Mouse (Mus musculus) lung, postnatal 0 days (tissue): Measurements from ENCODE around the gene Wdr62. TPM values are rescaled to one million over a fixed set of nuclear protein-coding genes. Genes with fewer than 3 reads are reported as not detected.

Experiments
- ATAC-seq: fragments of 200-750 bp; cut with Nextera tagmentation; 2 replicates; pipeline ENCODE4 v1.8.0; 2017; ENCODE audit warnings: moderate library complexity
- DNase-seq: peaks from one replicate; pipeline ENCODE4 v3.0.0-alpha.2; 2016; ENCODE audit warnings: low spot score
- H3K27ac ChIP-seq: fragments of 300-500 bp; sonication (generic); 2 replicates; pipeline ENCODE4 v1.5.1; 2014; ENCODE audit warnings: antibody characterized with exemption, mild to moderate bottlenecking, low read length, mixed read lengths
- H3K27me3 ChIP-seq: fragments of 300-500 bp; sonication (generic); replicated peaks from 2 replicates; pipeline ENCODE4 v1.6.1; 2014; ENCODE audit warnings: low read length, mixed read lengths; ENCODE audit not compliant: insufficient read depth
- H3K36me3 ChIP-seq: fragments of 300-500 bp; sonication (generic); 2 replicates; pipeline ENCODE4 v1.6.1; 2014; ENCODE audit warnings: low read length, mixed read lengths; ENCODE audit not compliant: insufficient read depth
- H3K4me1 ChIP-seq: fragments of 300-500 bp; sonication (generic); 2 replicates; pipeline ENCODE4 v1.6.1; 2014; ENCODE audit warnings: antibody characterized with exemption, low read depth, low read length, mixed read lengths; ENCODE audit not compliant: insufficient read depth
- H3K4me2 ChIP-seq: fragments of 300-500 bp; sonication (generic); replicated peaks from 2 replicates; pipeline ENCODE4 v1.6.1; 2014; ENCODE audit warnings: low read depth, mild to moderate bottlenecking, low read length, moderate library complexity, mixed read lengths
- H3K4me3 ChIP-seq: fragments of 300-500 bp; sonication (generic); 2 replicates; pipeline ENCODE4 v1.5.1; 2014; ENCODE audit warnings: low read depth, low read length
- H3K9ac ChIP-seq: fragments of 300-500 bp; sonication (generic); replicated peaks from 2 replicates; pipeline ENCODE4 v1.6.1; 2014; ENCODE audit warnings: low read depth, mild to moderate bottlenecking
- H3K9me3 ChIP-seq: fragments of 300-500 bp; sonication (generic); 2 replicates; pipeline ENCODE4 v1.6.1; 2016; ENCODE audit warnings: low read length, mixed read lengths
- CTCF ChIP-seq: IDR thresholded peaks from 2 replicates; pipeline ENCODE4 v1.5.1; 2016; ENCODE audit warnings: antibody characterized with exemption, mild to moderate bottlenecking
- EP300 ChIP-seq: IDR thresholded peaks from 2 replicates; pipeline ENCODE4 v1.6.1; 2016; ENCODE audit warnings: antibody characterized with exemption, mild to moderate bottlenecking, control low read depth
- WGBS: fragments of 180-500 bp; shearing (Covaris S2); extraction: QIAGEN DNeasy Blood & Tissue Kit; methylation state at CpG from one replicate; pipeline ENCODE4 v1.1.7; 2014; 5-methylcytosine and 5-hydroxymethylcytosine counted together
- polyA plus RNA-seq: library from polyadenylated mRNA; unstranded; fragments of >200 nt; fragmentation: Nextera tagmentation; extraction: Ambion mirVana; gene quantifications from 2 replicates; pipeline ENCODE4 v1.2.1, GENCODE M21; 2015

The Wdr62 gene
- polyA plus RNA-seq, 1 experiment from 2014 or later, result 2.7 TPM

- no peaks in the 10 kb centered on the region for H3K27me3 ChIP-seq
- WGBS, result 1% methylated on average over 26 of the region's 26 CpGs
- no peak for TF ChIP-seq CTCF
- TF ChIP-seq EP300, result no peak
- H3K36me3 ChIP-seq, result peaks cover 13% of the 10 kb centered on the region; the same call in 1 of the 2 replicates
- H3K4me3 ChIP-seq, result peak overlapping the region; percentile 73
- H3K9ac ChIP-seq, result peak overlapping the region; percentile 68
- ATAC-seq, result peak; percentile 19
- peak overlapping the region; percentile 91 for H3K27ac ChIP-seq
- no peaks in the 10 kb centered on the region for H3K9me3 ChIP-seq
- peak overlapping the region; percentile 89 for H3K4me2 ChIP-seq
- peaks cover 12% of the 10 kb centered on the region for H3K4me1 ChIP-seq
- DNase-seq, result peak; percentile 78
These were observed 86.0 kb downstream of the Wdr62 start for GRCm38 (mm10) chr7:30194101-30194831.

- Histone ChIP-seq H3K36me3 (peaks cover 19% of the 10 kb centered on the region), H3K27me3 (no peaks in the 10 kb centered on the region), H3K4me3 (peak overlapping the region; percentile 73), H3K4me1 (peaks cover 12% of the 10 kb centered on the region), H3K9me3 (no peaks in the 10 kb centered on the region), H3K9ac (peak overlapping the region; percentile 68; the same call in 1 of the 2 replicates), H3K27ac (peak overlapping the region; percentile 91), H3K4me2 (peak overlapping the region; percentile 89)
- 1% methylated on average over 22 of the region's 26 CpGs for WGBS
- ATAC-seq (peak; percentile 66), DNase-seq (peak; percentile 88)
- no peak for TF ChIP-seq EP300
- TF ChIP-seq CTCF, result no peak
These were observed 86.6 kb downstream of the Wdr62 start for GRCm38 (mm10) chr7:30193581-30194100.

GRCm38 (mm10) chr7:30193013-30193412, 87.2 kb downstream of the Wdr62 start:
- no peak for ATAC-seq
- DNase-seq, result peak; percentile 32
- no peak overlapping the region for H3K9ac ChIP-seq
- H3K4me2 ChIP-seq, result peak overlapping the region; percentile 89
- peaks cover 22% of the 10 kb centered on the region for H3K36me3 ChIP-seq
- H3K27ac ChIP-seq, result no peak overlapping the region
- no peaks in the 10 kb centered on the region for H3K27me3 ChIP-seq
- TF ChIP-seq CTCF, result no peak
- TF ChIP-seq EP300, result no peak
- no peaks in the 10 kb centered on the region for H3K9me3 ChIP-seq
- WGBS, result 39% methylated on average over 9 of the region's 9 CpGs
- H3K4me3 ChIP-seq, result no peak overlapping the region; the same call in 1 of the 2 replicates
- peaks cover 12% of the 10 kb centered on the region for H3K4me1 ChIP-seq

DNA sequence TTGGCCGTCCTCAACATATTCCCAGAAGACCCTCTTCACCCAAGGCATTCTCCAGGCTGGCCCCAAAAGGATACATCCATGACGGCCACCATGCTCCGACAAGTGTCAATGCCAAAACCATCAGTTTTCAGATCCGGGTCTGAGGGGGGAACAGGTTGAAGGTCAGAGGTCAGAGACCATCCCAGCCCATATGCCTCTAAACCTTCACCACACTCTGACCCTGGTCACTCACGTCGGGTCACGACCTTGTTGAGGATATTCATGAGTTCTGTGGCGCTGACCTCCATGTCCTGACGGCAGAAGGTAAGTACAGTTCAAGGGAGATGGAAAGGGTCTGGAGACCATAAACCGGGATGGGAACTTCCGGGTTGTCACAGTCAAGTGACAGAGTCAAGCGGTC, 88.1 kb downstream of the Wdr62 start:
- TF ChIP-seq CTCF (no peak), EP300 (no peak)
- Histone ChIP-seq H3K27me3 (no peaks in the 10 kb centered on the region), H3K9me3 (no peaks in the 10 kb centered on the region), H3K9ac (no peak overlapping the region), H3K36me3 (peaks cover 31% of the 10 kb centered on the region), H3K4me1 (peaks cover 12% of the 10 kb centered on the region), H3K4me3 (no peak overlapping the region), H3K4me2 (no peak overlapping the region), H3K27ac (no peak overlapping the region)
- ATAC-seq (no peak), DNase-seq (no peak)
- 90% methylated on average over 12 of the region's 12 CpGs for WGBS

Other genes starting within 250 kb of the Wdr62 start
- gene Zfp14, start 229.0 kb downstream of the Wdr62 start, polyA plus RNA-seq, result 2.3 and 2.4 TPM in 2 replicates
- 3.8 and 4.0 TPM in 2 replicates for gene Zfp82, start 207.5 kb downstream of the Wdr62 start, polyA plus RNA-seq
- gene Gm26920, start 190.0 kb downstream of the Wdr62 start, polyA plus RNA-seq, result 0.07 TPM in 1 of 2 replicates, not detected in the other
- gene Zfp566, start 189.9 kb downstream of the Wdr62 start, polyA plus RNA-seq, result 4.8 and 5.2 TPM in 2 replicates
- gene Zfp260, start 185.6 kb downstream of the Wdr62 start, polyA plus RNA-seq, result 58.4 and 61.0 TPM in 2 replicates
- gene Zfp382, start 158.5 kb downstream of the Wdr62 start, polyA plus RNA-seq, result 3.5 and 3.7 TPM in 2 replicates
- 6.0 and 6.9 TPM in 2 replicates for gene Zfp146, start 110.7 kb downstream of the Wdr62 start, polyA plus RNA-seq
- 18.7 and 18.8 TPM in 2 replicates for gene Cox7a1, start 96.3 kb downstream of the Wdr62 start, polyA plus RNA-seq
- gene Capns1, start 81.6 kb downstream of the Wdr62 start, polyA plus RNA-seq, result 118 and 120 TPM in 2 replicates
- 122 and 144 TPM in 2 replicates for gene Polr2i, start 48.5 kb downstream of the Wdr62 start, polyA plus RNA-seq
- 142 and 143 TPM in 2 replicates for gene Tbcb, start 48.1 kb downstream of the Wdr62 start, polyA plus RNA-seq
- gene Ovol3, start 44.7 kb downstream of the Wdr62 start, polyA plus RNA-seq, result 0.27 TPM in 1 of 2 replicates, not detected in the other
- gene Thap8, start 325 bp downstream of the Wdr62 start, polyA plus RNA-seq, result 0.37 and 0.81 TPM in 2 replicates
- 4.3 and 5.0 TPM in 2 replicates for gene Clip3, start 11.3 kb upstream of the Wdr62 start, polyA plus RNA-seq
- 60.6 and 78.2 TPM in 2 replicates for gene Alkbh6, start 28.3 kb upstream of the Wdr62 start, polyA plus RNA-seq
- 13.1 and 17.2 TPM in 2 replicates for gene Syne4, start 34.4 kb upstream of the Wdr62 start, polyA plus RNA-seq
- gene E130208F15Rik, start 41.3 kb upstream of the Wdr62 start, polyA plus RNA-seq, result not detected in 2 replicates
- 17.6 and 20.0 TPM in 2 replicates for gene Sdhaf1, start 43.5 kb upstream of the Wdr62 start, polyA plus RNA-seq
- 2.0 and 2.8 TPM in 2 replicates for gene Lrfn3, start 82.4 kb upstream of the Wdr62 start, polyA plus RNA-seq
- 209 and 244 TPM in 2 replicates for gene Tyrobp, start 133.3 kb upstream of the Wdr62 start, polyA plus RNA-seq
- gene Hcst, start 139.4 kb upstream of the Wdr62 start, polyA plus RNA-seq, result 7.2 and 9.4 TPM in 2 replicates
- 1.9 and 2.5 TPM in 2 replicates for gene Nfkbid, start 141.3 kb upstream of the Wdr62 start, polyA plus RNA-seq
- gene Aplp1, start 165.1 kb upstream of the Wdr62 start, polyA plus RNA-seq, result 6.8 and 8.1 TPM in 2 replicates
- gene Kirrel2, start 177.3 kb upstream of the Wdr62 start, polyA plus RNA-seq, result not detected in 2 replicates
- 0.12 TPM in 2 replicates for gene Nphs1, start 177.9 kb upstream of the Wdr62 start, polyA plus RNA-seq
- gene Prodh2, start 213.2 kb upstream of the Wdr62 start, polyA plus RNA-seq, result not detected in 2 replicates